Mouse (Mus musculus): ENCODE results near the gene Cisd2. TPM values are rescaled to one million over a fixed set of nuclear protein-coding genes. Genes with fewer than 3 reads are reported as not detected.

The Cisd2 gene
- polyA plus RNA-seq, 1 experiment from 2014 or later: 26.6 TPM

DNA sequence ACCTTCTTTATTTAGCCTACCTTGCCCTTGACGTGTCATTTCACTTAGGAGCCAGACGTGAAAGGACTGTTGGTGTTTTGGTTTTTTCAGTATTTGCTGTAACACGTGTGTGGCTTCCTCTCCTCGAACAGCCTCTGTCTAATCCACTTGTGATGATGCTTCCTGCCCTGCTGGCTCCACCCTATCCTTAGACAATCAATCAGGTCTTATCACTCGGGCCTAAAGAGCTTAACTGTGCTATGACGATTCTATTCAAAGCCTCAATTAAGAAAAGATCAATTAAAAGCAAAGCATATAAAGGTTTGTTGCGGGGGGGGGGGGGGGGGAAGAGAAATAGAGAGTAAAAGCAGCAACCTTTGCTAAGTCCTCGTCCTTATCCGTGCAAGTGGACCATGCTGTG lies 16.4 kb downstream of the Cisd2 start:
- Histone ChIP-seq H3K4me3 (ENCODE audit: low read depth, low read length) (no peak overlapping the region), H3K27ac (ENCODE audit: low read depth) (no peak overlapping the region), H3K27me3 (ENCODE audit: insufficient read depth, low read length) (no peaks in the 10 kb centered on the region), H3K4me2 (ENCODE audit: low read depth, low read length) (no peak overlapping the region), H3K9ac (replicated peaks) (no peak overlapping the region), H3K9me3 (ENCODE audit: low read length) (no peaks in the 10 kb centered on the region), H3K36me3 (replicated peaks; ENCODE audit: insufficient read depth, low read length) (peaks cover 7% of the 10 kb centered on the region), H3K4me1 (ENCODE audit: insufficient read depth) (no peaks in the 10 kb centered on the region)
- TF ChIP-seq CTCF (IDR thresholded peaks at IDR 0.05; ENCODE audit: low read depth) (no peak), EP300 (IDR thresholded peaks at IDR 0.05; ENCODE audit: low read depth) (no peak)
- DNase-seq (no peak), ATAC-seq (no peak)
- WGBS (ENCODE audit: insufficient replicate concordance): 63% methylated on average over 9 of the region's 9 CpGs

DNA sequence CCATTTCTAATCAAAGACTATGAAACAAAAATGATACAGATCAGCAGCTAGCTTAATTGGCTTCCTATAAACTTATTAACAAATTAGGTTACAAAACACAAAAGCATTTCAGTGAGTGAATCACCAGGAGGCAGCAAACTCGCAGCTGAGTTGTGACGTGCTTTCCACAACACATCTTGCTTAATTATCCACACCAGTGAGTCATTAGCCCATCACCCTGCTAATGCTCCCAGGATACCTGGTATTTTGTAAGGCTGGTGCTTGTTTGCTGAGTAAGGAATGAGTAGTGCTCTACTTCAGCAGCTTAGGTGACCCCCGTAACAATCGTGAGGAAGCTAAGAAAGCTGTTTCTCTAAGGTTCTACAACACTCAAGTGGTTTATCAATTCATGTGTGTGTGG lies 19.1 kb downstream of the Cisd2 start:
- no peak overlapping the region for H3K4me2 ChIP-seq (ENCODE audit: low read depth, low read length)
- H3K9ac ChIP-seq (replicated peaks): no peak overlapping the region
- no peaks in the 10 kb centered on the region for H3K9me3 ChIP-seq (ENCODE audit: low read length)
- DNase-seq: no peak
- H3K36me3 ChIP-seq (replicated peaks; ENCODE audit: insufficient read depth, low read length): peaks cover 7% of the 10 kb centered on the region
- H3K4me3 ChIP-seq (ENCODE audit: low read depth, low read length): no peak overlapping the region
- no peak overlapping the region for H3K27ac ChIP-seq (ENCODE audit: low read depth)
- no peaks in the 10 kb centered on the region for H3K4me1 ChIP-seq (ENCODE audit: insufficient read depth)
- no peak for ATAC-seq
- H3K27me3 ChIP-seq (ENCODE audit: insufficient read depth, low read length): no peaks in the 10 kb centered on the region
- 74% methylated on average over 4 of the region's 4 CpGs for WGBS (ENCODE audit: insufficient replicate concordance)
- TF ChIP-seq EP300 (IDR thresholded peaks at IDR 0.05; ENCODE audit: low read depth) (no peak), CTCF (IDR thresholded peaks at IDR 0.05; ENCODE audit: low read depth) (no peak)

DNA sequence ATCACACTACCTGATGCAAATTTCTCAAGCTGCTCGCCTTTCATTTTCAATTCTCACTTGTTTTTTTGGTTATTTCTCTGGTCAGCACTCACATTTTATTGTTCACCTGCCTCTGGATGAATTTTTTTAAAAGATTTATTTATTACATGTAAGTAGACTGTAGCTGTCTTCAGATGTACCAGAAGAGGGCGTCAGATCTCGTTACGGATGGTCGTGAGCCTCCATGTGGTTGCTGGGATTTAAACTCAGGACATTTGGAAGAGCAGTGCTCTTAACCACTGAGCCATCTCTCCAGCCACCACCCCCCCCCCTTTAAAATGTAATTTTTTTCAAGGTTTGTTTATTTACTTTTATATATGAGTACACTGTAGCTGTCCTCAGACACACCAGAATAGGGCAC lies 19.9 kb downstream of the Cisd2 start:
- Histone ChIP-seq H3K9ac (replicated peaks) (no peak overlapping the region), H3K27me3 (ENCODE audit: insufficient read depth, low read length) (no peaks in the 10 kb centered on the region), H3K36me3 (replicated peaks; ENCODE audit: insufficient read depth, low read length) (0 out of 2 replicates have a peak, but pooled peaks cover 3% of the 10 kb centered on the region), H3K4me2 (ENCODE audit: low read depth, low read length) (no peak overlapping the region), H3K4me3 (ENCODE audit: low read depth, low read length) (no peak overlapping the region), H3K27ac (ENCODE audit: low read depth) (no peak overlapping the region), H3K9me3 (ENCODE audit: low read length) (no peaks in the 10 kb centered on the region), H3K4me1 (ENCODE audit: insufficient read depth) (no peaks in the 10 kb centered on the region)
- no peak for ATAC-seq
- no peak for DNase-seq
- WGBS (ENCODE audit: insufficient replicate concordance): 69% methylated on average over 5 of the region's 5 CpGs
- TF ChIP-seq EP300 (IDR thresholded peaks at IDR 0.05; ENCODE audit: low read depth) (no peak), CTCF (IDR thresholded peaks at IDR 0.05; ENCODE audit: low read depth) (peak; percentile 33)

DNA sequence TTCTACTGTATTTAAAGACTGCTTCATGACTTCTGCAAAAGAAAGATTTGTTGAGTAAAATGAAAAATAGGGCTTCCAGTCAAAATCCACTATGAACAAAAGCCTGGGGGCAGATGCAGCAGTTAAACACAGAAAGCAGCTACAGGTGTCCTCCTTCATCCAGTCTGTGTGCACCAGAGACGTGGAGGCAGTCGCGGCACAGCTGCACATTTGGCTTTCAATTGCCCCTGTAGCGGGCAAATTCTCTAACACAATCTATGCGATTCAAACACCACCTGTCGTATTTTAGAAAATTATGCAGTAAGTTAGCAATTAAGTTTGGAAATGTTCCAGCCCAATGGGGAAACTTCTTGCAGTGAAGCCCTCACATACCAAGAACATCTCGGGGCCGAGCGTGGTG lies 20.5 kb downstream of the Cisd2 start:
- H3K27me3 ChIP-seq (ENCODE audit: insufficient read depth, low read length): no peaks in the 10 kb centered on the region
- TF ChIP-seq EP300 (IDR thresholded peaks at IDR 0.05; ENCODE audit: low read depth): no peak
- TF ChIP-seq CTCF (IDR thresholded peaks at IDR 0.05; ENCODE audit: low read depth): no peak
- no peak overlapping the region for H3K4me2 ChIP-seq (ENCODE audit: low read depth, low read length)
- 0 out of 2 replicates have a peak, but pooled peaks cover 3% of the 10 kb centered on the region for H3K36me3 ChIP-seq (replicated peaks; ENCODE audit: insufficient read depth, low read length)
- no peak overlapping the region for H3K4me3 ChIP-seq (ENCODE audit: low read depth, low read length)
- ATAC-seq: no peak
- no peak overlapping the region for H3K9ac ChIP-seq (replicated peaks)
- no peaks in the 10 kb centered on the region for H3K4me1 ChIP-seq (ENCODE audit: insufficient read depth)
- H3K27ac ChIP-seq (ENCODE audit: low read depth): no peak overlapping the region
- no peaks in the 10 kb centered on the region for H3K9me3 ChIP-seq (ENCODE audit: low read length)
- no peak for DNase-seq
- WGBS (ENCODE audit: insufficient replicate concordance): 91% methylated on average over 9 of the region's 9 CpGs

DNA sequence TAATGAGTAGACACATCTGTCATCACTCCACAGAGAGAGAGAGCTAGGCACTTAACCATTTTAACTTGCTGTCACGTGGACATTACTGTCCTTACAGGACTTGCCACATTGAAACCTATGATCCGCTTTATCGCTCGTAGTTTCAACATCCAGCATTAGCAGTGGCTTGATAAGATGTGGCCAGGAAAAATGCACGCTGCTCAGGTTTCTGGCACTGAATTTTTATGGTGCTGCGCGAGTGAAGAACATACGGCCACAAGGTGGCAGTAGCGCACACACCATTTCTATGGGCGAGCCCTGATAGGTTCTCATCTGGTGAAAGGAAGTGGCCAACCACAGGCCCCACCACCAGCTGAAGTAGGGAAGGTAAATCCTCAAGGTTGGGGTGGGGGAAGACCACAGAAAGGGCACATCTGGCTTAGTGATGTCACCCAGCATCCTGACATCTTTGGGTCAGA lies 21.5 kb downstream of the Cisd2 start:
- no peak overlapping the region for H3K4me3 ChIP-seq (ENCODE audit: low read depth, low read length)
- TF ChIP-seq EP300 (IDR thresholded peaks at IDR 0.05; ENCODE audit: low read depth) (no peak), CTCF (IDR thresholded peaks at IDR 0.05; ENCODE audit: low read depth) (peak; percentile 97)
- no peaks in the 10 kb centered on the region for H3K9me3 ChIP-seq (ENCODE audit: low read length)
- H3K4me2 ChIP-seq (ENCODE audit: low read depth, low read length): no peak overlapping the region
- H3K27ac ChIP-seq (ENCODE audit: low read depth): no peak overlapping the region
- H3K36me3 ChIP-seq (replicated peaks; ENCODE audit: insufficient read depth, low read length): 0 out of 2 replicates have a peak, but pooled peaks cover 3% of the 10 kb centered on the region
- 4% methylated on average over 10 of the region's 10 CpGs for WGBS (ENCODE audit: insufficient replicate concordance)
- H3K27me3 ChIP-seq (ENCODE audit: insufficient read depth, low read length): no peaks in the 10 kb centered on the region
- DNase-seq (peak; percentile 89), ATAC-seq (peak; percentile 84)
- H3K9ac ChIP-seq (replicated peaks): no peak overlapping the region
- no peaks in the 10 kb centered on the region for H3K4me1 ChIP-seq (ENCODE audit: insufficient read depth)

DNA sequence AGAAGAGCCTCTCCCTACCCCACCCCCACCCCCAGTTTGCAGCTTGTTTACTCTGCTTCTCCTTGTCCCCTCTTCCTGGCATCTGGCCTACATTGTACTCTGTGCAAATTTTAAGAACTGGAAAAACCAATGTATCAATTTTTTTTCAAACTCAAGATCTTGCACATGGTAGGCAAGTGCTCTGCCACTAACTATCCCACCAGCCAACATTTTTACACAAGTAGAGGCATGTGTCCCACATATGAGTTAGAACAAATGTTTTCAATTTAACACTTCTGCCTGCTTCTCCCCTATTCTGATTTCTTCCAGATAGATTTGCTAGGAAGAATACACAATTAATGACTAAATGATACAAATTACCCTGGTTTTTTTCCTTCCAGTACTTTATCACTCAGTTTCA lies 26.6 kb downstream of the Cisd2 start:
- Histone ChIP-seq H3K27me3 (ENCODE audit: insufficient read depth, low read length) (no peaks in the 10 kb centered on the region), H3K36me3 (replicated peaks; ENCODE audit: insufficient read depth, low read length) (no peaks in the 10 kb centered on the region), H3K4me2 (ENCODE audit: low read depth, low read length) (no peak overlapping the region), H3K4me3 (ENCODE audit: low read depth, low read length) (no peak overlapping the region), H3K4me1 (ENCODE audit: insufficient read depth) (peaks cover 8% of the 10 kb centered on the region), H3K27ac (ENCODE audit: low read depth) (no peak overlapping the region), H3K9ac (replicated peaks) (no peak overlapping the region), H3K9me3 (ENCODE audit: low read length) (no peaks in the 10 kb centered on the region)
- DNase-seq: no peak
- TF ChIP-seq CTCF (IDR thresholded peaks at IDR 0.05; ENCODE audit: low read depth): no peak
- no peak for ATAC-seq

DNA sequence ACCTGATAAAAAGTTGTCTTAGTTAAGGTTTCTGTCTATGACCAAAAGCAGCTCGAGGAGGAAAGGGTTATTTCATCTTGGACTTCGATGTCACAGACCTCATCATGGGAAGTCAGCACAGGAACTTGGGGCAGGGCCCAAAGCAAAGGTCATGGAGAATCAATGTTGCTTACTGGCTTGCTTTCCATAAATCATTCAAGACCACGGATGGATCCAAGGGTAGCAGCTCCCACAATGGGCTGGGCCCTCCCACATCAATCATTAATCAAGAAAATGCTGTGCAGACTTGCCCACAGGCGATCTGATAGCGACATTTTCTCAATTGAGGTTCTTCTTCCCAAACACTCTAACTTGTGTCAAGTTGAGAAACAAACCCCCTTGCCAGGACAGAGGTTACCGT lies 27.6 kb downstream of the Cisd2 start:
- H3K36me3 ChIP-seq (replicated peaks; ENCODE audit: insufficient read depth, low read length): no peaks in the 10 kb centered on the region
- DNase-seq: peak; percentile 37
- H3K27ac ChIP-seq (ENCODE audit: low read depth): peak overlapping the region; percentile 66; the same call in 1 of the 2 replicates
- H3K4me1 ChIP-seq (ENCODE audit: insufficient read depth): peaks cover 8% of the 10 kb centered on the region
- 26% methylated on average over 6 of the region's 6 CpGs for WGBS (ENCODE audit: insufficient replicate concordance)
- no peak overlapping the region for H3K9ac ChIP-seq (replicated peaks)
- no peaks in the 10 kb centered on the region for H3K9me3 ChIP-seq (ENCODE audit: low read length)
- H3K4me3 ChIP-seq (ENCODE audit: low read depth, low read length): no peak overlapping the region
- no peaks in the 10 kb centered on the region for H3K27me3 ChIP-seq (ENCODE audit: insufficient read depth, low read length)
- peak; percentile 93 for ATAC-seq
- no peak overlapping the region for H3K4me2 ChIP-seq (ENCODE audit: low read depth, low read length)
- TF ChIP-seq EP300 (IDR thresholded peaks at IDR 0.05; ENCODE audit: low read depth): no peak
- TF ChIP-seq CTCF (IDR thresholded peaks at IDR 0.05; ENCODE audit: low read depth): no peak

All from liver, postnatal 0 days (tissue).